Mouse (Mus musculus) neutrophil, adult 59 days (primary cell): ENCODE data around the gene Nubpl. TPM values are rescaled to one million over a fixed set of nuclear protein-coding genes. Genes with fewer than 3 reads are reported as not detected.

Experiments
- total RNA-seq, 2 experiments: library from RNA; stranded (reverse); gene quantifications; 1 replicate in 1 of 2; 2 replicates in 1 of 2; pipeline ENCODE4 v1.2.4; 2023

Nubpl gene
- 1 to 10 TPM in 1 of 2 experiments, under 1 TPM in 1; 0.93 to 1.1 TPM for total RNA-seq

GRCm38 (mm10) chr12:52097650-52098070 lies at the start of gene Nubpl:
Nubpl (plus strand) TSS chr12:52097737.

Other genes starting within 250 kb of the Nubpl start
- gene Heatr5a, start 126.4 kb upstream of the Nubpl start, total RNA-seq = 10 to 100 TPM; 40.0 to 42.1 TPM
- 1 to 10 TPM; 3.1 to 3.6 TPM for gene Dtd2, start 91.2 kb upstream of the Nubpl start, total RNA-seq
- not detected for gene Gpr33, start 69.7 kb upstream of the Nubpl start, total RNA-seq